In genomic region chr4:28301686-28302085, GRCm38 (mm10) we compare ENCODE assay signal across 12 mouse cellular contexts.
DNase-seq lines count a peak whose midpoint lies in the region.
"Had no signal": no experiment of that assay in that cellular context is flagged by ENCODE, and none has a peak within 500 bp of the region (broad histone marks: within the 10 kb centered on the region; RNA-seq: fewer than 3 reads in every experiment).

No protein-coding gene starts in this region.

- no peaks in the 10 kb centered on the region for H3K36me3 ChIP-seq in heart, embryonic 10.5 days
- no peaks in the 10 kb centered on the region for H3K36me3 ChIP-seq in limb, embryonic 10.5 days
- H3K36me3 ChIP-seq: heart, embryonic 13.5 days; liver, embryonic 15.5 days had no signal

- H3K4me1 ChIP-seq in heart, embryonic 10.5 days: peaks cover 14% of the 10 kb centered on the region; the same call in 1 of the 2 replicates
- H3K4me1 ChIP-seq in limb, embryonic 10.5 days: peaks cover 6% of the 10 kb centered on the region
- H3K4me1 ChIP-seq: liver, embryonic 15.5 days had no signal

- 44% methylated on average over 1 of the region's 1 CpGs for WGBS in heart, embryonic 10.5 days
- WGBS in limb, embryonic 10.5 days: 85% methylated on average over 1 of the region's 1 CpGs

- H3K4me3 ChIP-seq in heart, embryonic 10.5 days: no peak overlapping the region
- no peak overlapping the region for H3K4me3 ChIP-seq in limb, embryonic 10.5 days
- H3K4me3 ChIP-seq: heart, embryonic 13.5 days; liver, embryonic 15.5 days had no signal

- H3K27me3 ChIP-seq in heart, embryonic 10.5 days (ENCODE audit: insufficient read depth, poor library complexity, severe bottlenecking): no peaks in the 10 kb centered on the region
- H3K27me3 ChIP-seq in limb, embryonic 10.5 days (ENCODE audit: low read depth, poor library complexity, severe bottlenecking): no peaks in the 10 kb centered on the region
- H3K27me3 ChIP-seq: heart, embryonic 13.5 days; liver, embryonic 15.5 days had no signal

- intact Hi-C loops in heart, postnatal 10 days (cut with DNase I): no loop called here

- peak; percentile 93 for DNase-seq in heart, adult 11 months
- DNase-seq in heart, embryonic 10.5 days (ENCODE audit: low spot score): no peak
- peak; percentile 41 for DNase-seq in NIH3T3 (ENCODE audit: low read depth)
- peak; percentile 10 to 14 for DNase-seq in heart, postnatal 10 days
- peak; percentile 28 to 65 for DNase-seq in left cerebral cortex, adult 8-10 months (ENCODE audit: low spot score in 2 of 2)
- DNase-seq in limb, embryonic 10.5 days (ENCODE audit: low spot score): no peak
- DNase-seq in urinary bladder, adult 2 months (ENCODE audit: low spot score): no peak
- no peak for DNase-seq in kidney, adult 9 months
- DNase-seq: cerebellum, adult 8-10 months; kidney, adult 11 months had no signal

- no peak overlapping the region for H3K27ac ChIP-seq in heart, embryonic 10.5 days
- H3K27ac ChIP-seq in limb, embryonic 10.5 days: no peak overlapping the region
- H3K27ac ChIP-seq: heart, embryonic 13.5 days; liver, embryonic 15.5 days had no signal

- no peaks in the 10 kb centered on the region for H3K9me3 ChIP-seq in heart, embryonic 10.5 days
- H3K9me3 ChIP-seq in limb, embryonic 10.5 days (replicated peaks): no peaks in the 10 kb centered on the region
- H3K9me3 ChIP-seq: heart, embryonic 13.5 days; liver, embryonic 15.5 days had no signal

Comparison
In these comparisons a context has a peak if more than half of its experiments do, and no peak if none do; other contexts are left out.
1. DNase-seq: peak in heart, adult 11 months (single experiment), NIH3T3 (single experiment), heart, postnatal 10 days (2 of 2) and left cerebral cortex, adult 8-10 months (2 of 2); none in heart, embryonic 10.5 days (single experiment), limb, embryonic 10.5 days (single experiment), urinary bladder, adult 2 months (single experiment) and kidney, adult 9 months (single experiment).